Comparison of ENCODE assay signal across 8 mouse cellular contexts in the genomic region with DNA sequence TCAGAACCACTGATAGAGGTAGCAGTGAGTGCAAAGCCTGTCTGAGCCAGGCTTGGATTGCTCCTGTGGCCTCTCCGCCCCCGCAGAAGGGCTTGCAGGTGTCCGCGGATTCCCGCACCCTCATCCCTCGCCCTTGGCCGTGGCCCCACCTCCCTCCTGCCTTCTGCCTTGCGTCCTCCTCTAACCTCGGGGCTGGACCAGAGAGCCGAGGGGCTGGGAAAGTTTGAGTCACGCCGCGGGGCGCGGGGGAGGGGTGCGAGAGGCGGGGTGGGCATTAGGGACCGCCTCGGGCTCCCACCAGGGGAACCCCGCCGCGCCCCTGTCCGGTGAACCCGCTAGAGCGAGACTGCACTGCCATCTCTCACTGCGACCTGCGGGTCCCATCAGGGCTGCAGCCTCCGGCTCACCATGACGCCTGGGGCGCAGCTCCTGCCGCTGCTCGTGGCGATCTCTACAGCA. TPM values are rescaled to one million over a fixed set of nuclear protein-coding genes. Genes with fewer than 3 reads are reported as not detected.
A peak's percentile ranks its signal among the peaks of the same experiment; 100 is the strongest.
DNase-seq lines count a peak whose midpoint lies in the region; ATAC-seq and TF ChIP-seq lines count a peak whose summit lies in the region.

A gene (plus strand): TSS at position 409 of the 459 bp plus-strand sequence.

- H3K9me3 ChIP-seq in kidney, postnatal 0 days (replicated peaks; ENCODE audit: low read length) = no peaks in the 10 kb centered on the region
- H3K9me3 ChIP-seq in forebrain, postnatal 0 days (ENCODE audit: low read length) = no peaks in the 10 kb centered on the region
- H3K9me3 ChIP-seq in hindbrain, embryonic 14.5 days (ENCODE audit: control insufficient read depth, low read length) = no peaks in the 10 kb centered on the region
- H3K9me3 ChIP-seq in neural tube, embryonic 14.5 days (ENCODE audit: control insufficient read depth, low read length) = no peaks in the 10 kb centered on the region

- no peak for DNase-seq in kidney, postnatal 0 days (ENCODE audit: low spot score)
- DNase-seq in kidney, adult 8-10 months = no peak
- no peak for DNase-seq in forebrain, postnatal 0 days
- no peak for DNase-seq in hindbrain, embryonic 14.5 days (ENCODE audit: low spot score)
- no peak for DNase-seq in cerebellum, adult 11 months
- no peak for DNase-seq in right cerebral cortex, postnatal 14 days
- DNase-seq in lung, postnatal 10 days = no peak

- peaks cover 46% of the 10 kb centered on the region for H3K27me3 ChIP-seq in kidney, postnatal 0 days (ENCODE audit: insufficient read depth, low read length)
- peaks cover 41% of the 10 kb centered on the region for H3K27me3 ChIP-seq in forebrain, postnatal 0 days (ENCODE audit: insufficient read depth, low read length)
- peaks cover 58% of the 10 kb centered on the region for H3K27me3 ChIP-seq in hindbrain, embryonic 14.5 days (ENCODE audit: control insufficient read depth, insufficient read depth, low read length)
- H3K27me3 ChIP-seq in neural tube, embryonic 14.5 days (ENCODE audit: control insufficient read depth, insufficient read depth, low read length) = peaks cover 31% of the 10 kb centered on the region

- no peak for ATAC-seq in kidney, postnatal 0 days (replicated peaks; ENCODE audit: low FRiP score, low read depth)
- ATAC-seq in forebrain, postnatal 0 days = no peak
- no peak for ATAC-seq in hindbrain, embryonic 14.5 days (ENCODE audit: low FRiP score)
- ATAC-seq in neural tube, embryonic 14.5 days (ENCODE audit: low read depth) = no peak

- no peak within 1 kb of the TSS for H3K27ac ChIP-seq in kidney, postnatal 0 days
- no peak within 1 kb of the TSS for H3K27ac ChIP-seq in forebrain, postnatal 0 days (ENCODE audit: low read depth, low read length)
- H3K27ac ChIP-seq in hindbrain, embryonic 14.5 days = no peak within 1 kb of the TSS
- no peak within 1 kb of the TSS for H3K27ac ChIP-seq in neural tube, embryonic 14.5 days (ENCODE audit: low read depth, low read length)

- TF ChIP-seq CTCF in kidney, postnatal 0 days (IDR thresholded peaks at IDR 0.05; ENCODE audit: low read depth) = no peak
- TF ChIP-seq CTCF in forebrain, postnatal 0 days (IDR thresholded peaks at IDR 0.05; ENCODE audit: low read depth) = no peak

- H3K4me2 ChIP-seq in kidney, postnatal 0 days (ENCODE audit: low read length) = peak within 1 kb of the TSS; percentile 39
- peak within 1 kb of the TSS; percentile 42 for H3K4me2 ChIP-seq in forebrain, postnatal 0 days (ENCODE audit: low read depth)
- H3K4me2 ChIP-seq in hindbrain, embryonic 14.5 days (replicated peaks) = peak within 1 kb of the TSS; percentile 36
- H3K4me2 ChIP-seq in neural tube, embryonic 14.5 days (ENCODE audit: low read depth, low read length) = peak within 1 kb of the TSS; percentile 34; the same call in 1 of the 2 replicates

- no peaks in the 10 kb centered on the region for H3K36me3 ChIP-seq in kidney, postnatal 0 days (ENCODE audit: insufficient read depth, low read length)
- no peaks in the 10 kb centered on the region for H3K36me3 ChIP-seq in forebrain, postnatal 0 days (ENCODE audit: insufficient read depth)
- H3K36me3 ChIP-seq in hindbrain, embryonic 14.5 days (replicated peaks; ENCODE audit: control insufficient read depth, insufficient read depth) = no peaks in the 10 kb centered on the region
- H3K36me3 ChIP-seq in neural tube, embryonic 14.5 days (ENCODE audit: control insufficient read depth, insufficient read depth, low read length) = no peaks in the 10 kb centered on the region

- under 1% methylated on average over 28 of the region's 33 CpGs for WGBS in kidney, postnatal 0 days
- WGBS in forebrain, postnatal 0 days = 3% methylated on average over 31 of the region's 33 CpGs
- 2% methylated on average over 32 of the region's 33 CpGs for WGBS in hindbrain, embryonic 14.5 days
- WGBS in neural tube, embryonic 14.5 days = 1% methylated on average over 31 of the region's 33 CpGs

- H3K4me3 ChIP-seq in kidney, postnatal 0 days (replicated peaks; ENCODE audit: low read depth, low read length) = peak within 1 kb of the TSS; percentile 9; the same call in 1 of the 2 replicates
- H3K4me3 ChIP-seq in forebrain, postnatal 0 days (ENCODE audit: low read depth, low read length) = peak within 1 kb of the TSS; percentile 23
- peak within 1 kb of the TSS; percentile 20 for H3K4me3 ChIP-seq in hindbrain, embryonic 14.5 days (replicated peaks; ENCODE audit: low read length)
- peak within 1 kb of the TSS; percentile 12; the same call in 1 of the 2 replicates for H3K4me3 ChIP-seq in neural tube, embryonic 14.5 days (ENCODE audit: low read depth, low read length)

- no peak within 1 kb of the TSS for H3K9ac ChIP-seq in kidney, postnatal 0 days (ENCODE audit: low read depth, low read length)
- no peak within 1 kb of the TSS; the same call in 1 of the 2 replicates for H3K9ac ChIP-seq in forebrain, postnatal 0 days
- H3K9ac ChIP-seq in hindbrain, embryonic 14.5 days = no peak within 1 kb of the TSS
- H3K9ac ChIP-seq in neural tube, embryonic 14.5 days (replicated peaks; ENCODE audit: low read depth, low read length) = no peak within 1 kb of the TSS

- H3K4me1 ChIP-seq in kidney, postnatal 0 days (replicated peaks; ENCODE audit: insufficient read depth, low read length) = 0 out of 2 replicates have a peak, but pooled peaks cover 2% of the 10 kb centered on the region
- no peaks in the 10 kb centered on the region for H3K4me1 ChIP-seq in forebrain, postnatal 0 days (ENCODE audit: insufficient read depth)
- no peaks in the 10 kb centered on the region for H3K4me1 ChIP-seq in hindbrain, embryonic 14.5 days (replicated peaks; ENCODE audit: control insufficient read depth, insufficient read depth, low read length)
- peaks cover 2% of the 10 kb centered on the region; the same call in 1 of the 2 replicates for H3K4me1 ChIP-seq in neural tube, embryonic 14.5 days (ENCODE audit: control insufficient read depth, insufficient read depth, low read length)

RNA-seq across cellular contexts. Expression of the gene that starts here (rescaled TPM):
- 0.68 and 1.0 TPM in 2 replicates for polyA plus RNA-seq in kidney, postnatal 0 days (2015; fragmentation: Nextera tagmentation; extraction: Ambion mirVana)
- total RNA-seq in forebrain, postnatal 0 days (2014; rRNA removed) = 0.23 and 0.24 TPM in 2 replicates
- 0.33 and 0.39 TPM in 2 replicates for polyA plus RNA-seq in forebrain, postnatal 0 days (2015; fragmentation: Nextera tagmentation; extraction: Ambion mirVana)
- 0.14 and 0.37 TPM in 2 replicates for polyA plus RNA-seq in hindbrain, embryonic 14.5 days (2014; fragmentation: Nextera tagmentation; extraction: Ambion mirVana)
- polyA plus RNA-seq in neural tube, embryonic 14.5 days (2014; fragmentation: Nextera tagmentation; extraction: Ambion mirVana) = 0.17 and 0.50 TPM in 2 replicates
